Mouse (Mus musculus) heart, adult 9 months (tissue): Measurements from ENCODE around the gene Fat3.

Source experiments
- DNase-seq, 2 experiments: peaks; one replicate each; pipeline ENCODE4 v3.0.0; 2022; ENCODE audit warnings: low spot score in 2 of 2

The Fat3 gene

GRCm38 (mm10) chr9:16147735-16148134 lies 353.4 kb downstream of the Fat3 start:
- DNase-seq: no peak

GRCm38 (mm10) chr9:16144684-16145083 lies 356.4 kb downstream of the Fat3 start:
- DNase-seq: no peak

- no peak for DNase-seq
Measured at GRCm38 (mm10) chr9:16139300-16139699, 361.8 kb downstream of the Fat3 start.

DNA sequence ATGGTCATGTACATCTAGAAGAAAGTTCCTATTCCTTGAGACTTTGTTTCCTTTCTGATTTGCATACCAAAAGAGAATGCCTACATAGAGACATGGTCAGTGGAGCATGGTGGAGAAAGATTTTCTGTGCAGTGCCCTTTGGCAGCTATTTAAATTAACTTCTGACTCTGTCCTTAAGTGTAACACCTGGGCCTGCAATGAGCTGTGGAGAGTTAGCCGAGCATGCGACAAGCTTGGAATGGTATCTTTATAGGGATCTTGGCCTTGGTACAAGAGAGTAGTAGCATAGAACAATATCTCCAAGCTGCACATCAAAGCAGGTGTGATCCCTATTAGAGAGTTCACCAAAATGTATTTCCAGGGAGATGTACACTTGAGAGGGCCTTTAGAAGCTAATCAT lies 368.0 kb downstream of the Fat3 start:
- DNase-seq: no peak

DNA sequence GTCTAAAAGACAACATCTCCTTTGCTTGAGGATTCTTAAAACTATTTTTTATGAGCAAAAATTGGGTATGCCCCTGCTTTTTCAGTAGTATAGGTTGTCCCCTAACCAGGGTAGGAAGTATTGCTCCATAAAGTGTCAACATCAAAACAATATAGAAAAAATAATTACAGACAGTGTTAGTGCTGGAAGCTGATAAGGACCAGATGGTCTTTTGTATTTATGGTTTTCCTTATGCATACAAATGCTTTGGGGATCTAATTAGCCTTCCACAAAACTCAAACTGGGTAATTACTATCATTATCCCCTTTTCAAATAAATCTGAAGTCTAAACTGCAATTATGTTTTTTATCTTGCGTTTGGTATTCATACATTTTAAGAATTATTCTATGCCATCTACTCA lies 368.5 kb downstream of the Fat3 start:
- no peak for DNase-seq

DNA sequence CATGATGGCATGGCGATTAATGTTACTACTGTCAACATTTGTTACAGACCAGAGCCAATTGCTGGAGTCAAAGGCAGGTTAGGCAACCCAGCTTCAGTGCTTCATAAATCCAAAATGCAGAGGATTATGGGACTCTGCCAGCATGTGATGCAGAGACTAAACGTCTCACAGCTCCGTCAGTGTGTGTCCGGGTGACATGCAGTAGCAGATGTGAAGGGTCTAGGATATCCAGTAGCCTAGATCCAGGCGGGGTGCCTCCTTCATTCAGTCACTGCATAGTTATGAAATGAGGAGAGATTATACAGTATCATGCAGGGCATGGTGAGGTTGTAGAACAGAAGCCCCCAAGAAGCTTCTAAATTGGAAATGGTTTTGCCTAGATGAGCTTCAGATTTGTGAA lies 379.3 kb downstream of the Fat3 start:
- no peak for DNase-seq

DNA sequence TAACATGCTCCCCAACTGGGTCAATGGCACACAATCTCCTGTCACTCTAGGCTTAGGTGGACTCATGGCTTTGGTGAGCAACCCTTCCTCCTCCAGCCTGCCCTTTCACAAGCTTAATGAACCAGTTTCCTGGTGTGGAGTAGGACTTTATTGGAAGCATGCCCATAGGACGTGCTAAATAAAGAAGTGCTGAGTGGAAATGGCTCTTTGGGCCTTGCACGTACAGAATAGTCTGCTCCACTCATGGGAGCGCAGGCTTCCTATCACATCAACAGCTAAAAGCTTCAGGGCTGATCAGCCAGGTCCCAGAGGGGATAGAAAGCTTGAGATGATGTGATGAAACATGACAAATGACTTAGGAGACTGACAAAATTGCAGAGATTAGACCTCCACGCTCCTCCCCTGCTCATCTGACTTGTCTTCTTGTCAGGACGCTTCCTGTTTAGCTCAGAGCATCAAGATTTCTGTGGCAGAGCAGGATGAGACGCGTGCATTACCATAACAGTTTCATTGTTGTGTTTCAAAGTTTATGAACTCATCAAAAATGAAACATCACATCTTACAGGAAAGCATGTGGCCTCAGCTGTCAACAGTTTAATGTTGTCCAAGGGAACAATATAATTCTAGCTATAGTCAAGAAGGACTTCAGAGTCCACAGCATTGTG lies 386.1 kb downstream of the Fat3 start:
- peak; percentile 64 to 68 for DNase-seq

GRCm38 (mm10) chr9:16113936-16114642 lies 387.0 kb downstream of the Fat3 start:
- peak in 1 of 2 experiments; percentile 1 for DNase-seq

DNA sequence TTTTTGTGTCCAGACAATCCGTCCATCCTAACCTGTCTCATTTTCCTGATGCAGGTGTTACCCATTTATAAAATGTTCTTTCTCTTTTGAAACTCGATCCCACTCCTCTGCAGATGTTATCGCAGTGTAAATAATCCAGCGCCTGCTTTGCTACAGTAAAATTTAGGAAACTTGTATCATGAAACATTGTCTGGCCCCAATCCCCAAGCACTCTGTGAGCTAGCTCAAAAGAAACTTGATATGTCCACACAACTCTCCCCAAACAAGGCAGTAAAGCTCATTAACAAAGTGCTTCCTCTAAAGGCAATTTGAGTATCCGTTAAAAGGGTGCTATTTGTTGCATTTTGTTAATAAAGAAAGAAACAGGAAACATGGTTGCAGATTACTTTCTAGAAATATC lies 393.2 kb downstream of the Fat3 start:
- DNase-seq: no peak

- DNase-seq: no peak
Measured at GRCm38 (mm10) chr9:16107386-16107785, 393.7 kb downstream of the Fat3 start.

GRCm38 (mm10) chr9:16098553-16098952 lies 402.5 kb downstream of the Fat3 start:
- no peak for DNase-seq

- DNase-seq: no peak
Measured at GRCm38 (mm10) chr9:16093047-16093668, 407.9 kb downstream of the Fat3 start.

GRCm38 (mm10) chr9:16092051-16092967 lies 408.8 kb downstream of the Fat3 start:
- DNase-seq: no peak

GRCm38 (mm10) chr9:16079292-16079691 lies 421.8 kb downstream of the Fat3 start:
- no peak for DNase-seq

DNA sequence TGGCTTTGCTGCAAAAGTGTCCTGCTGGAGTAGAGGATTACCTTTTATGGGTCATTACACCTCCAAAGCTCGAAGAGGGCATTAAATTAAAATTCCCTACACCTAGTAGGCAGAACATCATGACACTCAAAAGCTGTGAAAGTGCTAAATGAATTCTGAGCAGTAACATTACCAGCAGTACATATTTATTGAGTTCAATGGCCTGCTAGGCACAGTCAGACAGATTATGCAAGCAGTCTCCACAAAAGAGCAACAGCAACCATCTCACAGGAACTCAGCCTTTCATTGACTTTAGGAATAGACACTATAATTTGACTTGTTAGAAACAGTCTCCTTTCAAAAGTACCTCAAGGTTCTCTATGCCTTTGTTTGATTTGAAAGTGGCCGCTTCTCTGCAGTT lies 426.4 kb downstream of the Fat3 start:
- DNase-seq: no peak

- DNase-seq: no peak
Measured at GRCm38 (mm10) chr9:16074116-16074515, 427.0 kb downstream of the Fat3 start.

DNA sequence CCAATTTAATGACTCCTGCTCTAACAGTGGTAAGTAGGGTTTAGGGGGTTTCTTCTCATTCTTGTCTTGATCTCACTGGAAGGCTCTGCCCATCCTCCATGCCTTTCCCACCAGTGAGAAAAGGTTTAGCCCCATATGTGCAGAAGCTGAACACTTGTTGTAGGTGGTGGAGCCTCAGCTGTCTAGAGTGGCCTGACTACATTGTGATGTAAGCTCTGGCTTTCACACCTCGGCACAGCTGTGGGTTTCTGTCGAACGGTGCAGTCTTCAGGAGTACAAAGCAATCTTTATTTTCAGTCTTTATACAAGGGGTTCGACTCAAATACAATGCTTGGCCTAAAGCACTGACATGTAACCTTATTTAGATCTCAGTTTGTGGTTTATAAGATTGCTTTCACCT lies 437.6 kb downstream of the Fat3 start:
- no peak for DNase-seq

DNA sequence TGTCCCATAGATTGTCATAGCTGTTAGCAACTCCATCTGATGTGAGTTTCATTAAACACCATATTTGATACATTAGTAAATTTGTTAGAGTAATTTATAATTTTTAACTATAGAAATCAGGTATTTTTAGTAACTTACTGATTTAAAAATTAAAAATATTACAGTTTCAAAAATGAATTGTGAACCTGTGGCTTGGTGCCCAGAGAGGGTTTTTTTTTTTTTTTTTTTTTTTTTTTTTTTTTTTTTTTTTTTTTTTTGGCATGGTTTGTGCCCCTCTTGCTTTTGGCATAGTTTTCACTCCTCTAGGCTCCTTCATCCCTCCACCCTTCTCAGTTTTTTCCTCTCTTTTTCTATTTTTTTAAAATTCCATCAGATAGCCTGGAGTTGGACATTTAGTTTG lies 438.6 kb downstream of the Fat3 start:
- no peak for DNase-seq

GRCm38 (mm10) chr9:16046686-16047085 lies 454.4 kb downstream of the Fat3 start:
- no peak for DNase-seq

GRCm38 (mm10) chr9:16037375-16037774 lies 463.7 kb downstream of the Fat3 start:
- no peak for DNase-seq

- no peak for DNase-seq
Measured at GRCm38 (mm10) chr9:16036346-16036745, 464.7 kb downstream of the Fat3 start.

DNA sequence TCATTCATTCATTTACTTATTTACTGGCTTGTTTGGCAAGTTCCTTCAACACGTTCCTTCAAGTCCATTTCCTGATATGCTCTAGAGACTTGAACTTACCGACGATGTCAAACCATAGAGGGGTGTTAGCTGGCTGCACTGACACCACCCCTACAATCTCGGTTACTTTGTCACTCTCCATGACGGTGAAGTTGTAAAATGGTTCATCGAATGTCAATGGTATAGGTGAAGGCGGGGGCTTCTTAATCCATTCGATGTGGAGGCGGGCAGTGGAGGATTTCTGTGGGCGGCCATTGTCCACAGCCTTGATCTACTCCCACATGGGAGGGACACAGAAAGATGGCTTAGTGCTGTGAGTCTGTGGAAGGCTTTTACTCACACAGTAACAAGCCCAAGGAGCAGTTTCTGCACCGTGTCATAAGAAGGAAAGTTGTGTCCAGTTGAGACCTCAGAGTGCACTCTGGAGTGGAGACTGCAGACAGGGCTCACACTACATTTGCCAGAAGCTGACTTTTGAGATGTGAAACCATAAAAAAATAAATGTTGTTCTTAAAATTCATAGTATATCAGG lies 471.3 kb downstream of the Fat3 start:
- no peak for DNase-seq
